26 mouse cellular contexts compared by ENCODE assay signal in genomic region chr5:12579752-12580151, GRCm38 (mm10).
DNase-seq lines count a peak whose midpoint lies in the region; ATAC-seq lines count a peak whose summit lies in the region.
"Had no signal": no experiment of that assay in that cellular context is flagged by ENCODE, and none has a peak within 500 bp of the region (broad histone marks: within the 10 kb centered on the region; RNA-seq: fewer than 3 reads in every experiment).

No protein-coding gene starts in this region.

- no peaks in the 10 kb centered on the region for H3K36me3 ChIP-seq in liver, embryonic 16.5 days (ENCODE audit: control insufficient read depth, insufficient read depth)
- no peaks in the 10 kb centered on the region for H3K36me3 ChIP-seq in liver, embryonic 12.5 days
- H3K36me3 ChIP-seq: embryonic facial prominence, embryonic 12.5 days; heart, embryonic 10.5 days; hindbrain, embryonic 10.5 days; kidney, embryonic 15.5 days; midbrain, embryonic 12.5 days had no signal

- H3K9ac ChIP-seq in liver, embryonic 16.5 days (ENCODE audit: low read depth, low read length), result no peak overlapping the region
- no peak overlapping the region for H3K9ac ChIP-seq in liver, embryonic 12.5 days
- H3K9ac ChIP-seq: embryonic facial prominence, embryonic 12.5 days; kidney, embryonic 15.5 days; limb, embryonic 13.5 days; liver, embryonic 14.5 days; midbrain, embryonic 12.5 days had no signal

- peak; percentile 41; the same call in 1 of the 2 replicates for ATAC-seq in liver, embryonic 16.5 days (ENCODE audit: low read depth)
- no peak for ATAC-seq in liver, embryonic 12.5 days
- peak; percentile 49 to 73; a peak in 3 of 4 replicates for ATAC-seq in hematopoietic stem cell, adult 5-6 weeks (replicated peaks in 1 of 2; ENCODE audit: insufficient read depth in 1 of 2, low FRiP score in 2 of 2, low TSS enrichment in 1 of 2, low read depth in 1 of 2, poor library complexity in 2 of 2, severe bottlenecking in 2 of 2)
- ATAC-seq: CD4-positive, CD25-positive, alpha-beta regulatory T cell, adult 4 months; forebrain, embryonic 14.5 days; lung, postnatal 0 days had no signal

- 28% methylated on average over 4 of the region's 4 CpGs for WGBS in liver, embryonic 16.5 days (ENCODE audit: insufficient replicate concordance)
- 44% methylated on average over 4 of the region's 4 CpGs for WGBS in liver, embryonic 12.5 days (ENCODE audit: insufficient replicate concordance)

- H3K4me2 ChIP-seq in liver, embryonic 16.5 days (ENCODE audit: low read depth, low read length), result no peak overlapping the region
- H3K4me2 ChIP-seq in liver, embryonic 12.5 days, result no peak overlapping the region
- H3K4me2 ChIP-seq: embryonic facial prominence, embryonic 12.5 days; kidney, embryonic 15.5 days; limb, embryonic 13.5 days; midbrain, embryonic 12.5 days had no signal

- DNase-seq in adrenal gland, postnatal 10 days, result peak; percentile 25
- no peak for DNase-seq in adrenal gland, postnatal 4 days (ENCODE audit: low spot score in 2 of 2)
- DNase-seq in spleen, adult 12 weeks (ENCODE audit: low spot score), result no peak
- DNase-seq in thymus, postnatal 10 days (ENCODE audit: low spot score in 2 of 2), result no peak
- DNase-seq: cerebellum, adult 2 months; cerebellum, postnatal 25 days; gastrocnemius, adult 2 months; kidney, adult 11 months; kidney, postnatal 4 days; right cerebral cortex, postnatal 25 days; thymus, postnatal 14 days had no signal

- H3K4me3 ChIP-seq in liver, embryonic 16.5 days (ENCODE audit: low read depth, low read length), result no peak overlapping the region
- H3K4me3 ChIP-seq in liver, embryonic 12.5 days, result no peak overlapping the region
- H3K4me3 ChIP-seq: embryonic facial prominence, embryonic 12.5 days; erythroblast, embryonic 14.5 days; gastrocnemius, adult 2 months; heart, embryonic 10.5 days; hindbrain, embryonic 10.5 days; kidney, embryonic 15.5 days; limb, embryonic 13.5 days; midbrain, embryonic 12.5 days had no signal

- H3K27me3 ChIP-seq in liver, embryonic 16.5 days (ENCODE audit: control insufficient read depth, insufficient read depth, low read depth, low read length), result no peaks in the 10 kb centered on the region
- H3K27me3 ChIP-seq in liver, embryonic 12.5 days (replicated peaks), result no peaks in the 10 kb centered on the region
- H3K27me3 ChIP-seq: embryonic facial prominence, embryonic 12.5 days; kidney, embryonic 15.5 days; limb, embryonic 13.5 days; midbrain, embryonic 12.5 days had no signal

- no peaks in the 10 kb centered on the region for H3K9me3 ChIP-seq in liver, embryonic 16.5 days (replicated peaks; ENCODE audit: control insufficient read depth, low read length)
- H3K9me3 ChIP-seq in liver, embryonic 12.5 days (replicated peaks), result no peaks in the 10 kb centered on the region
- H3K9me3 ChIP-seq: embryonic facial prominence, embryonic 12.5 days; heart, embryonic 10.5 days; hindbrain, embryonic 10.5 days; kidney, embryonic 15.5 days; limb, embryonic 13.5 days; midbrain, embryonic 12.5 days had no signal

- H3K4me1 ChIP-seq in liver, embryonic 16.5 days (ENCODE audit: control insufficient read depth, low read depth, low read length), result no peaks in the 10 kb centered on the region
- H3K4me1 ChIP-seq in liver, embryonic 12.5 days, result no peaks in the 10 kb centered on the region
- H3K4me1 ChIP-seq: heart, embryonic 10.5 days; midbrain, embryonic 12.5 days had no signal

- no peak overlapping the region for H3K27ac ChIP-seq in liver, embryonic 16.5 days (ENCODE audit: low read length)
- no peak overlapping the region for H3K27ac ChIP-seq in liver, embryonic 12.5 days
- H3K27ac ChIP-seq: embryonic facial prominence, embryonic 12.5 days; gastrocnemius, adult 2 months; heart, embryonic 10.5 days; hindbrain, embryonic 10.5 days; kidney, embryonic 15.5 days; limb, embryonic 13.5 days; liver, embryonic 14.5 days; macrophage; midbrain, embryonic 12.5 days had no signal
